Mouse (Mus musculus): ENCODE results near the gene Olfr1120. TPM values are rescaled to one million over a fixed set of nuclear protein-coding genes. Genes with fewer than 3 reads are reported as not detected.
"Not testable (repeated sequence)": the region's sequence is repeated elsewhere in the genome, so short reads cannot be mapped to it uniquely, and the experiment has no call there.

Olfr1120 gene
- not detected in 2 replicates for polyA plus RNA-seq (2015; fragmentation: Nextera tagmentation; extraction: Ambion mirVana)

DNA sequence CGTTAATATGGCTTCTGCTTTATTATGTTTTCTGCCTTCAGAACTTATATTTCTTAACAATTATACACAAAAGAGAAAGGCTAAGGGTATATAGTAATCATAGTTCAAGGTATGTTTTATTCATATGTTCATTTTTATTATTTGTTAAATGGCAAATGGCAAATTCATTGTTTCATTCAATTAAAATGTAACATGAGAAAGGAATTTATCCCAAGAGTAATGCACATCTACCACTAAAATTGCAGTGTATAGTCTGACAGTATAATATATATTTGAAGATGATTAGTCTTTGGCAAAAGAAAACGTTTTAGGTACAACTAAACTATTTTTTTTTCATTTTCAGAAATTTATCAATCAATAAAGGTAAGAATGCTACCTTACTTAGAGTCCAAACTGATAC lies at the start of gene Olfr1120:
Gene Olfr1120 (plus strand): TSS at position 301 of the 400 bp plus-strand sequence.
- no peak within 1 kb of the TSS for H3K4me3 ChIP-seq
- no peak for ATAC-seq
- no peaks in the 10 kb centered on the region for H3K36me3 ChIP-seq (ENCODE audit: poor library complexity, severe bottlenecking)
- H3K27me3 ChIP-seq = no peaks in the 10 kb centered on the region
- H3K4me1 ChIP-seq = no peaks in the 10 kb centered on the region
- no peak within 1 kb of the TSS for H3K4me2 ChIP-seq
- no peaks in the 10 kb centered on the region for H3K9me3 ChIP-seq (replicated peaks)
- 66% methylated on average over 2 of the region's 2 CpGs for WGBS
- H3K9ac ChIP-seq = no peak within 1 kb of the TSS
- no peak within 1 kb of the TSS for H3K27ac ChIP-seq

DNA sequence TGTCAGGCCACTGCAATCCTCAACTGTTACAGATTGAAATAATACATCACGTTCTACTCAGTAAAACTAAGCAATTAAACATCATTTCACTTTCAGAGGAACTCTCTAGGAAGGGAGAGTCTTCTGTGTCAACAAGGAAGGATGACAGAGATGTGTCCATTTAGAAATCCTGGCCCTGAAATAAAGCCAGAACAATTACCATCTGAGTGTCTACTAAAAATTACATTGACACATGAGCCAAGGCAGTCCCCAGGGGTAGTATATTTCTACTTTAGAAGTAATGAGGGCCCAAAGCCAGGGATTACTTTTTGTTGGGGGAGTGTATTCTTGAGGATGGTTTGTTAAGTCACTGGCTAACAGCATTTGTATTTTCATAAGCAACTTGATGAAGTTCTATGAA lies 47.3 kb upstream of the Olfr1120 start, which contains the start of gene Olfr1118:
Gene Olfr1118 (plus strand): TSS at position 301 of the 400 bp plus-strand sequence.
- H3K4me2 ChIP-seq = no peak within 1 kb of the TSS
- H3K9ac ChIP-seq = no peak within 1 kb of the TSS
- H3K27me3 ChIP-seq = no peaks in the 10 kb centered on the region
- H3K27ac ChIP-seq = no peak within 1 kb of the TSS
- H3K9me3 ChIP-seq (replicated peaks) = no peaks in the 10 kb centered on the region
- ATAC-seq = no peak
- H3K4me3 ChIP-seq = no peak within 1 kb of the TSS
- no peaks in the 10 kb centered on the region for H3K36me3 ChIP-seq (ENCODE audit: poor library complexity, severe bottlenecking)
- WGBS = 67% methylated on average over 1 of the region's 1 CpGs
- H3K4me1 ChIP-seq = no peaks in the 10 kb centered on the region

DNA sequence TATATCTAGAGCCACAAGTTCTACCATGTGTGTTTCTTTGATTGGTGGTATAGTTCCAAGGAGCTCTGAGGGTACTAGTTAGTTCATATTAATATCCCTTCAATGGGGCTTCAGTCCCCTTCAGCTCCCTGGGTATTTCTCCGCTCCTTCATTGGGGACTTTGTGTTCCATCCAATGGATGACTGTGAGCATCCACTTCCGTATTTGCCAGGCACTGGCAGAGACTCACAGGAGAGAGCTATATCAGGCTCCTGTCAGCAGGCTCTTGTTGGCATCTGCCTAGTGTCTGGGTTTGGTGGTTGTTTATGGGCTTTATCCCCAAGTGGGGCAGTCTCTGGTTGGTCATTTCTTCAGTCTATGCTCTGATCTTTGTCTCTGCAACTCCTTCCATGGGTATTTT lies 5.5 kb downstream of the Olfr1120 start:
- H3K36me3 ChIP-seq (ENCODE audit: poor library complexity, severe bottlenecking); ATAC-seq; H3K27me3 ChIP-seq; H3K4me1 ChIP-seq; H3K27ac ChIP-seq; H3K9me3 ChIP-seq (replicated peaks); H3K4me3 ChIP-seq; H3K4me2 ChIP-seq; H3K9ac ChIP-seq: not testable (repeated sequence)
- WGBS = 98% methylated on average over 2 of the region's 2 CpGs

DNA sequence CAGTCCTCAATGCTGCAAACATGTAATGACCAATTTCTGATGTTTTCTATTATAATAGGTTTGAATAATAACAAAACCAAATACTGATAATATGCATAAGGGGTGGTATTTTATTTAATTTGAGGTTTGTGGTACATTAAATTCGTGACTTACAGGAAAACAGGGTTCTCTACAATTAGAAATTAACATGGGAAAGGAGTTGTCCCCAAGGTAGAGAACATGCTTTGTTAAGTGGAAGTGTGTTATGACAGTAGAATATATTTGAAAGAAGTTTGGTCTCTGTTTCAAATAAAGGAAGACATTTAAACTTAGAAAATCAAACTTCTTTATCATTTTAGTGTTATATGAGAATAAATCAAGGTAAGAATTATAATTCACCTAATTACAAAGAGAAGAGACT lies 15.0 kb downstream of the Olfr1120 start, which contains the start of gene Olfr1121:
Gene Olfr1121 (plus strand): TSS at position 301 of the 400 bp plus-strand sequence.
- Histone ChIP-seq H3K4me3 (no peak within 1 kb of the TSS), H3K9ac (no peak within 1 kb of the TSS), H3K4me1 (no peaks in the 10 kb centered on the region), H3K27me3 (no peaks in the 10 kb centered on the region), H3K27ac (no peak within 1 kb of the TSS), H3K36me3 (ENCODE audit: poor library complexity, severe bottlenecking) (no peaks in the 10 kb centered on the region), H3K4me2 (no peak within 1 kb of the TSS), H3K9me3 (replicated peaks) (no peaks in the 10 kb centered on the region)
- ATAC-seq = no peak
- 47% methylated on average over 1 of the region's 1 CpGs for WGBS

DNA sequence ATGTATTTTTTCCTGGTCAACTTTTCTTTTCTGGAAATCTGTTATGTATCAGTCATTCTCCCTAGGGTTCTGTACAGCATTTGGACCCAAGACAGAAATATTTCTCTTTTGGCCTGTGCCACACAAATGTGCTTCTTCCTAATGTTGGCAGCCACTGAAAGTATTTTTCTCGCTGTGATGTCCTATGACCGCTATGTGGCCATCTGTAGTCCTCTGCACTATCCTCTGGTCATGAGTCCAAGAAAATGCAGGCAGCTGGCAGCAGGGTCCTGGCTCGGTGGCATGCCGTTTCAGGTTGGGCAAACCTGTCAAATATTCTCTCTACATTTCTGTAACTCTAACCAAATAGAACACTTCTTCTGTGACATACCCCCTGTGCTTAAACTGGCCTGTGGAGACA lies 17.1 kb downstream of the Olfr1120 start:
- WGBS = 87% methylated on average over 4 of the region's 4 CpGs

DNA sequence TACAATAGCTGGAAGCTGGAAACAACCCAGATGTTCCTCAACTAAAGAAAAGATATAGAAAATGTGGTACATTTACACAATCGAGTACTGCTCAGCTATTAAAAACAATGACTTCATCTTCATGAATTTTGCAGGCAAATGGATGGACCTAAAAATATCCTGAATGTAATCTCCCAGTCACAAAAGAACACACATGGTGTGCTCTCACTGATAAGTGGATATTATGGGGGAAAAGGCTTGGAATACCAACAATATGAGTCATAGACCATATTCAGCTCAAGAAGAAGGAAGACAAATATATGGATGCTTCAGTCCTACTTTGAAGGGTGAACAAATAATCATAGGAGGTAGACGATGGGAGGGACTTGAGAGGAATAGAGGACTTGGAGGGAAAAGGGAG lies 29.3 kb downstream of the Olfr1120 start:
- H3K4me3 ChIP-seq = no peak overlapping the region
- H3K9me3 ChIP-seq (replicated peaks) = no peaks in the 10 kb centered on the region
- no peaks in the 10 kb centered on the region for H3K4me1 ChIP-seq
- H3K4me2 ChIP-seq = no peak overlapping the region
- no peaks in the 10 kb centered on the region for H3K36me3 ChIP-seq (ENCODE audit: poor library complexity, severe bottlenecking)
- H3K27me3 ChIP-seq = no peaks in the 10 kb centered on the region
- H3K27ac ChIP-seq = no peak overlapping the region
- no peak for ATAC-seq
- H3K9ac ChIP-seq = no peak overlapping the region
- 91% methylated on average over 2 of the region's 2 CpGs for WGBS

More for the DNA sequence above, 17.1 kb downstream of the Olfr1120 start:
- Histone ChIP-seq H3K4me2 (no peak overlapping the region), H3K9me3 (replicated peaks) (no peaks in the 10 kb centered on the region), H3K27me3 (no peaks in the 10 kb centered on the region), H3K36me3 (ENCODE audit: poor library complexity, severe bottlenecking) (no peaks in the 10 kb centered on the region), H3K4me3 (no peak overlapping the region), H3K9ac (no peak overlapping the region), H3K4me1 (no peaks in the 10 kb centered on the region), H3K27ac (no peak overlapping the region)
- ATAC-seq = no peak

DNA sequence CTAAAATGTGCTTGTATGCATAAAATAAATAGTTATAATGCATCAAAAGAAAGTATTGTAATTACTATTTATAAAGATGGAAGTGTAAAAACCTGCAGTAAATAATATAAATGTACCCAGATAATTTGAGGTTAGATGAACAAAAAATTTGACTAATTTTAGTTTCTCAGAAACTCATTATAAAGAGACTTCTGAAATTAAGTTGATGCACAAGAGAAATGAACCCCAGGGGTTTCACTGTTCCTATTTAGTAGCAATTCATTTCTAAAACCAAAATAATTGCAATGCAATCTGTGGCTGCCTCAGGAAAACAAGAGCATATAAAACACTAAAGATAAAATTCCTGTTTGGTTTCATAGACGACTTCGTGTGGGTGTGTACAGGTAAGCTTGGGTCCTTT lies 30.9 kb downstream of the Olfr1120 start, which contains the start of gene Olfr1122:
Gene Olfr1122 (plus strand): TSS at position 301 of the 400 bp plus-strand sequence.
- 85% methylated on average over 2 of the region's 2 CpGs for WGBS
- no peak within 1 kb of the TSS for H3K4me2 ChIP-seq
- ATAC-seq = no peak
- H3K27ac ChIP-seq = no peak within 1 kb of the TSS
- no peak within 1 kb of the TSS for H3K4me3 ChIP-seq
- H3K27me3 ChIP-seq = no peaks in the 10 kb centered on the region
- no peaks in the 10 kb centered on the region for H3K36me3 ChIP-seq (ENCODE audit: poor library complexity, severe bottlenecking)
- H3K9ac ChIP-seq = no peak within 1 kb of the TSS
- H3K9me3 ChIP-seq (replicated peaks) = no peaks in the 10 kb centered on the region
- H3K4me1 ChIP-seq = no peaks in the 10 kb centered on the region

DNA sequence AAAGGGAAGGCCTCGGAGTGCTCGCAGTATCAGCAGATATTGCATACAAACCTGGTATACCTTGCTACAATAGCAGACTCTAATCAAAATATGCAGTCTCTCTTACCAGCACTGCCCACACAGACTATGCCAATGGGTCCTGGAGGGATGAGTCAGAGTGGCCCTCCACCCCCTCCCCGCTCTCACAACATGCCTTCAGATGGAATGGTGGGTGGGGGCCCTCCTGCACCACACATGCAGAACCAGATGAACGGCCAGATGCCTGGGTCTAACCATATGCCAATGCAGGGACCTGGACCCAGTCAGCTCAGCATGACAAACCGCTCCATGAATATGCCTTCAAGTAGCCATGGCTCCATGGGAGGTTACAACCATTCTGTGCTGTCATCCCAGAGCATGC lies 39.0 kb downstream of the Olfr1120 start:
- not testable (repeated sequence) for H3K4me1 ChIP-seq; H3K27ac ChIP-seq; H3K9me3 ChIP-seq (replicated peaks); H3K4me2 ChIP-seq; H3K36me3 ChIP-seq (ENCODE audit: poor library complexity, severe bottlenecking); ATAC-seq; H3K27me3 ChIP-seq; H3K4me3 ChIP-seq; H3K9ac ChIP-seq
- WGBS = 90% methylated on average over 5 of the region's 5 CpGs

DNA sequence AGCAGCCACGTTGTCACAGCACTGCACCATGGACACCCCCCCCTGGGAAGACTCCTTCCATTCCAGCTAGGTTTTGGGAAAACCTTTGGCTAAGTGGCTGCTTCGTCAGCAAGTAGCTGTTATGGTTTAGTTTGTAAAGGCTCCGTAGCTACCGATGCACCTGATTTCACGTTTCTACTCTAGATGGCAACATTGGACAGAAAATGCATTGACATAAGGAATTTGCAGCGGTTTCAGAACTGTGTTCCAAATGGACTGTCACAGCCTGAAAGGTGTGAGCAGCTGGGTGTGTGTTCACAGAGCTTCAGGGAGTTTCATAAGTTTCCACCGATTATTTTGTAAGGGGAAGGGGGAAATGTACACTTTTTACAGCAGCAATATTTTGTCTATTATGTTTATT lies 40.1 kb downstream of the Olfr1120 start:
- 86% methylated on average over 7 of the region's 7 CpGs for WGBS
- ATAC-seq, H3K4me2 ChIP-seq: not testable (repeated sequence)

More for the DNA sequence above, 40.1 kb downstream of the Olfr1120 start:
- H3K9ac ChIP-seq; H3K9me3 ChIP-seq (replicated peaks); H3K27me3 ChIP-seq; H3K4me3 ChIP-seq; H3K27ac ChIP-seq; H3K4me1 ChIP-seq; H3K36me3 ChIP-seq (ENCODE audit: poor library complexity, severe bottlenecking): not testable (repeated sequence)

Other genes with a start within 250 kb of the Olfr1120 start
- not detected in 2 replicates for gene Olfr259, start 240.2 kb upstream of the Olfr1120 start, polyA plus RNA-seq (2015; fragmentation: Nextera tagmentation; extraction: Ambion mirVana)
- gene Olfr1110, start 214.5 kb upstream of the Olfr1120 start, polyA plus RNA-seq (2015; fragmentation: Nextera tagmentation; extraction: Ambion mirVana) = not detected in 2 replicates
- gene Olfr1111, start 202.2 kb upstream of the Olfr1120 start, polyA plus RNA-seq (2015; fragmentation: Nextera tagmentation; extraction: Ambion mirVana) = not detected in 2 replicates
- gene Olfr1112, start 167.0 kb upstream of the Olfr1120 start, polyA plus RNA-seq (2015; fragmentation: Nextera tagmentation; extraction: Ambion mirVana) = not detected in 2 replicates
- not detected in 2 replicates for gene Olfr1113, start 145.8 kb upstream of the Olfr1120 start, polyA plus RNA-seq (2015; fragmentation: Nextera tagmentation; extraction: Ambion mirVana)
- gene Olfr1115, start 106.8 kb upstream of the Olfr1120 start, polyA plus RNA-seq (2015; fragmentation: Nextera tagmentation; extraction: Ambion mirVana) = not detected in 2 replicates
- not detected in 2 replicates for gene Olfr1116, start 87.3 kb upstream of the Olfr1120 start, polyA plus RNA-seq (2015; fragmentation: Nextera tagmentation; extraction: Ambion mirVana)
- gene Olfr1118, start 47.2 kb upstream of the Olfr1120 start, polyA plus RNA-seq (2015; fragmentation: Nextera tagmentation; extraction: Ambion mirVana) = not detected in 2 replicates
- gene Olfr1121, start 15.1 kb downstream of the Olfr1120 start, polyA plus RNA-seq (2015; fragmentation: Nextera tagmentation; extraction: Ambion mirVana) = not detected in 2 replicates
- not detected in 2 replicates for gene Olfr1122, start 31.0 kb downstream of the Olfr1120 start, polyA plus RNA-seq (2015; fragmentation: Nextera tagmentation; extraction: Ambion mirVana)
- gene Olfr1123, start 61.8 kb downstream of the Olfr1120 start, polyA plus RNA-seq (2015; fragmentation: Nextera tagmentation; extraction: Ambion mirVana) = not detected in 2 replicates
- gene Olfr1124, start 75.5 kb downstream of the Olfr1120 start, polyA plus RNA-seq (2015; fragmentation: Nextera tagmentation; extraction: Ambion mirVana) = 0.13 and 0.14 TPM in 2 replicates
- not detected in 2 replicates for gene Olfr1126, start 99.1 kb downstream of the Olfr1120 start, polyA plus RNA-seq (2015; fragmentation: Nextera tagmentation; extraction: Ambion mirVana)
- not detected in 2 replicates for gene Pramel7, start 142.3 kb downstream of the Olfr1120 start, polyA plus RNA-seq (2015; fragmentation: Nextera tagmentation; extraction: Ambion mirVana)
- not detected in 2 replicates for gene Pramel6, start 151.8 kb downstream of the Olfr1120 start, polyA plus RNA-seq (2015; fragmentation: Nextera tagmentation; extraction: Ambion mirVana)
- not detected in 2 replicates for gene Olfr153, start 177.0 kb downstream of the Olfr1120 start, polyA plus RNA-seq (2015; fragmentation: Nextera tagmentation; extraction: Ambion mirVana)
- not detected in 2 replicates for gene Olfr1128, start 190.7 kb downstream of the Olfr1120 start, polyA plus RNA-seq (2015; fragmentation: Nextera tagmentation; extraction: Ambion mirVana)
- gene Olfr1129, start 219.1 kb downstream of the Olfr1120 start, polyA plus RNA-seq (2015; fragmentation: Nextera tagmentation; extraction: Ambion mirVana) = not detected in 2 replicates

Measured in forebrain, embryonic 13.5 days (tissue).